Mouse (Mus musculus): Measurements from ENCODE around the gene Ube2t. TPM values are rescaled to one million over a fixed set of nuclear protein-coding genes. Genes with fewer than 3 reads are reported as not detected.

The Ube2t gene
- total RNA-seq (2014; rRNA removed) (1.1 and 1.8 TPM in 2 replicates), polyA plus RNA-seq (2012; rRNA removed) (0.19 and 0.43 TPM in 2 replicates)

GRCm38 (mm10) chr1:134962053-134962803 lies at the start of gene Ube2t:
Gene Ube2t, plus strand, starts transcription at chr1:134962565.
- peaks cover 3% of the 10 kb centered on the region; the same call in 1 of the 2 replicates for H3K4me1 ChIP-seq (ENCODE audit: control insufficient read depth, insufficient read depth, low read length)
- no peaks in the 10 kb centered on the region for H3K36me3 ChIP-seq (ENCODE audit: control insufficient read depth, insufficient read depth, low read length)
- H3K27ac ChIP-seq (replicated peaks; ENCODE audit: insufficient read depth, low read depth, low read length): no peak within 1 kb of the TSS
- DNase-seq (ENCODE audit: extremely low read depth, low read depth, low spot score): peak; percentile 82
- TF ChIP-seq CTCF (IDR thresholded peaks at IDR 0.05; ENCODE audit: low read depth, low read length) (no peak), POLR2A (IDR thresholded peaks at IDR 0.05; ENCODE audit: extremely low read depth, insufficient read depth, low read length) (peak; percentile 45; the same call in 1 of the 2 replicates)
- H3K79me2 ChIP-seq (ENCODE audit: control insufficient read depth, insufficient read depth, low read length): no peaks in the 10 kb centered on the region
- peak within 1 kb of the TSS; percentile 89 for H3K4me3 ChIP-seq (ENCODE audit: insufficient read depth, low read depth, low read length)
- H3K9ac ChIP-seq (ENCODE audit: low read depth, low read length): peak within 1 kb of the TSS; percentile 57
- no peaks in the 10 kb centered on the region for H3K27me3 ChIP-seq (ENCODE audit: control insufficient read depth, insufficient read depth, low read length)
- WGBS: 2% methylated on average over 50 of the region's 50 CpGs

DNA sequence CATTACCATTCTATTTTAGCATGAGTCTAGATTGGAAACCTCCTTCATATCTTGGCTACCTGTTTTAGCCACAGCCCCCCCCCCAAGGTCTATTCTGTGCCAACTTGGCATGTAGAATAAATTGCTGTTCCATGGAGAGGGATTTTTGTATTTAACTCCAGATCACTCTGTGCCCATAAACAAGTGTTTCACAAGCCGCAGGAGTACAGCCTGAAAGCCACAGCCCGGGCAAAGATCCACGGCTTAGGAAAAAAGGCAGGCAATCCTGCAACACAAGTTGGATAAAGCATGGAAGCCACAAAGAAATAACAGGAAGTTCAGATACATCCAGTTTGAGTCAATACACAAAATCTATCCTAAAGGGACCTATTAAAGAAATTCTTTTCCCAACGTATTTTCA lies 48.8 kb upstream of the Ube2t start:
- DNase-seq (ENCODE audit: extremely low read depth, low read depth, low spot score): peak; percentile 57
- Histone ChIP-seq H3K27ac (replicated peaks; ENCODE audit: insufficient read depth, low read depth, low read length) (no peak overlapping the region), H3K4me1 (ENCODE audit: control insufficient read depth, insufficient read depth, low read length) (no peaks in the 10 kb centered on the region), H3K79me2 (ENCODE audit: control insufficient read depth, insufficient read depth, low read length) (peaks cover 3% of the 10 kb centered on the region; the same call in 1 of the 2 replicates), H3K9ac (ENCODE audit: low read depth, low read length) (no peak overlapping the region), H3K4me3 (ENCODE audit: insufficient read depth, low read depth, low read length) (no peak overlapping the region), H3K36me3 (ENCODE audit: control insufficient read depth, insufficient read depth, low read length) (no peaks in the 10 kb centered on the region), H3K27me3 (ENCODE audit: control insufficient read depth, insufficient read depth, low read length) (no peaks in the 10 kb centered on the region)
- WGBS: 41% methylated on average over 4 of the region's 4 CpGs
- TF ChIP-seq POLR2A (IDR thresholded peaks at IDR 0.05; ENCODE audit: extremely low read depth, insufficient read depth, low read length) (no peak), CTCF (IDR thresholded peaks at IDR 0.05; ENCODE audit: low read depth, low read length) (no peak)

- H3K27ac ChIP-seq (replicated peaks; ENCODE audit: insufficient read depth, low read depth, low read length): no peak overlapping the region
- 93% methylated on average over 4 of the region's 4 CpGs for WGBS
- DNase-seq (ENCODE audit: extremely low read depth, low read depth, low spot score): no peak
Observed at GRCm38 (mm10) chr1:134915421-134915820, 46.9 kb upstream of the Ube2t start.

DNA sequence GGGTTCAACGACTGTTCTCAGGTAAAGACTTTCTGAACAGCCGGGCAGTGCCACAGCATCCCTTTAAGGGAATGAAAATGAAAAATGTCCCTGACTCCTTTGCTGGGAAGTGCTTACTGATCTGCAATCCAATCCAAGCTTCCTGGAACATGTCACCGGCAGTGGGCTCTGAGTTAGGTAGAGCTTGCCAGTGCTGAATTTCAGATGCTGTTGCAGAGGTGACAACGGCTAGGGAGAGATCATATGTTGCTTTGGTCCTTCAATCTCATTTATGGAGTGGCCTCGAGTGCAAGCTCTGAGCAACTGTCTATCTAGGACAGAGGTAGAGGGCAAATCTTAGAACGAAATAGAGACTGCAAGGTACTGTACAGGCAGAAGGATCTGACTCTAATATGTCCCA lies 43.4 kb upstream of the Ube2t start:
- no peak overlapping the region for H3K27ac ChIP-seq (replicated peaks; ENCODE audit: insufficient read depth, low read depth, low read length)
- H3K4me3 ChIP-seq (ENCODE audit: insufficient read depth, low read depth, low read length): no peak overlapping the region
- H3K79me2 ChIP-seq (ENCODE audit: control insufficient read depth, insufficient read depth, low read length): peaks cover 9% of the 10 kb centered on the region; the same call in 1 of the 2 replicates
- H3K4me1 ChIP-seq (ENCODE audit: control insufficient read depth, insufficient read depth, low read length): no peaks in the 10 kb centered on the region
- no peak overlapping the region for H3K9ac ChIP-seq (ENCODE audit: low read depth, low read length)
- TF ChIP-seq CTCF (IDR thresholded peaks at IDR 0.05; ENCODE audit: low read depth, low read length) (no peak), POLR2A (IDR thresholded peaks at IDR 0.05; ENCODE audit: extremely low read depth, insufficient read depth, low read length) (no peak)
- 92% methylated on average over 6 of the region's 6 CpGs for WGBS
- H3K36me3 ChIP-seq (ENCODE audit: control insufficient read depth, insufficient read depth, low read length): no peaks in the 10 kb centered on the region
- H3K27me3 ChIP-seq (ENCODE audit: control insufficient read depth, insufficient read depth, low read length): no peaks in the 10 kb centered on the region
- DNase-seq (ENCODE audit: extremely low read depth, low read depth, low spot score): no peak

More at GRCm38 (mm10) chr1:134915421-134915820, 46.9 kb upstream of the Ube2t start:
- no peaks in the 10 kb centered on the region for H3K4me1 ChIP-seq (ENCODE audit: control insufficient read depth, insufficient read depth, low read length)
- H3K27me3 ChIP-seq (ENCODE audit: control insufficient read depth, insufficient read depth, low read length): no peaks in the 10 kb centered on the region
- H3K9ac ChIP-seq (ENCODE audit: low read depth, low read length): no peak overlapping the region
- H3K36me3 ChIP-seq (ENCODE audit: control insufficient read depth, insufficient read depth, low read length): no peaks in the 10 kb centered on the region
- peaks cover 2% of the 10 kb centered on the region; the same call in 1 of the 2 replicates for H3K79me2 ChIP-seq (ENCODE audit: control insufficient read depth, insufficient read depth, low read length)
- no peak overlapping the region for H3K4me3 ChIP-seq (ENCODE audit: insufficient read depth, low read depth, low read length)
- TF ChIP-seq CTCF (IDR thresholded peaks at IDR 0.05; ENCODE audit: low read depth, low read length): no peak
- TF ChIP-seq POLR2A (IDR thresholded peaks at IDR 0.05; ENCODE audit: extremely low read depth, insufficient read depth, low read length): no peak

DNA sequence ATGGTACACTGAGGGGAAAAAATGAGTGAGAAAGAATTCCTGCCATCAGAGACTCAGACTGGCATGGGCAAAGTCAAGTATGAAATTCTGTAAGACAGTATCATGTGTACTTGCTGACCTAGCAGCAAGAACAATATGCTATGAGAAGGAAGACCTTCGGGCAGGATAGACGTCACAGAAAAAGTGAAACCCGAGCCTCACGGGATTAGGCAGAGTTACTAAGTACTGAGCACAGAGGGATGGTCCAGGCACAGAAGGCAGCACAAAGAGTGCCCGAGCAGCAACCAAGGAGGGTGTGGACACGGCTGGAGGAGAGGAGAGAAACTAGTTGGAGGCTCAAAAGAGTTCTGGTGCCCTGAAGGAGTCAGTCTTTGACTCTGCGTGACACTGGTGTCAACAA lies 29.9 kb upstream of the Ube2t start:
- peaks cover 3% of the 10 kb centered on the region; the same call in 1 of the 2 replicates for H3K79me2 ChIP-seq (ENCODE audit: control insufficient read depth, insufficient read depth, low read length)
- H3K36me3 ChIP-seq (ENCODE audit: control insufficient read depth, insufficient read depth, low read length): no peaks in the 10 kb centered on the region
- no peak for DNase-seq (ENCODE audit: extremely low read depth, low read depth, low spot score)
- no peaks in the 10 kb centered on the region for H3K27me3 ChIP-seq (ENCODE audit: control insufficient read depth, insufficient read depth, low read length)
- TF ChIP-seq POLR2A (IDR thresholded peaks at IDR 0.05; ENCODE audit: extremely low read depth, insufficient read depth, low read length): no peak
- TF ChIP-seq CTCF (IDR thresholded peaks at IDR 0.05; ENCODE audit: low read depth, low read length): no peak
- no peaks in the 10 kb centered on the region for H3K4me1 ChIP-seq (ENCODE audit: control insufficient read depth, insufficient read depth, low read length)
- H3K9ac ChIP-seq (ENCODE audit: low read depth, low read length): no peak overlapping the region
- H3K4me3 ChIP-seq (ENCODE audit: insufficient read depth, low read depth, low read length): no peak overlapping the region
- WGBS: 80% methylated on average over 7 of the region's 7 CpGs
- no peak overlapping the region for H3K27ac ChIP-seq (replicated peaks; ENCODE audit: insufficient read depth, low read depth, low read length)

- TF ChIP-seq CTCF (IDR thresholded peaks at IDR 0.05; ENCODE audit: low read depth, low read length) (no peak), POLR2A (IDR thresholded peaks at IDR 0.05; ENCODE audit: extremely low read depth, insufficient read depth, low read length) (no peak)
- H3K4me1 ChIP-seq (ENCODE audit: control insufficient read depth, insufficient read depth, low read length): no peaks in the 10 kb centered on the region
- 86% methylated on average over 6 of the region's 6 CpGs for WGBS
- no peak overlapping the region for H3K27ac ChIP-seq (replicated peaks; ENCODE audit: insufficient read depth, low read depth, low read length)
- no peaks in the 10 kb centered on the region for H3K27me3 ChIP-seq (ENCODE audit: control insufficient read depth, insufficient read depth, low read length)
- H3K4me3 ChIP-seq (ENCODE audit: insufficient read depth, low read depth, low read length): no peak overlapping the region
- H3K36me3 ChIP-seq (ENCODE audit: control insufficient read depth, insufficient read depth, low read length): no peaks in the 10 kb centered on the region
- no peak overlapping the region for H3K9ac ChIP-seq (ENCODE audit: low read depth, low read length)
- peaks cover 13% of the 10 kb centered on the region; the same call in 1 of the 2 replicates for H3K79me2 ChIP-seq (ENCODE audit: control insufficient read depth, insufficient read depth, low read length)
- DNase-seq (ENCODE audit: extremely low read depth, low read depth, low spot score): no peak
Observed at GRCm38 (mm10) chr1:134936335-134936734, 26.0 kb upstream of the Ube2t start.

Measured in liver, adult 2 months (tissue).